Mouse (Mus musculus): ENCODE results near the gene Krtcap3. TPM values are rescaled to one million over a fixed set of nuclear protein-coding genes. Genes with fewer than 3 reads are reported as not detected.

Gene Krtcap3
- polyA plus RNA-seq (2014; fragmentation: Illumina TruSeq; extraction: RNeasy Lipid Tissue Mini Kit (QIAGEN cat#74804); ENCODE audit: low read depth, low replicate concordance), result 1.5 TPM

DNA sequence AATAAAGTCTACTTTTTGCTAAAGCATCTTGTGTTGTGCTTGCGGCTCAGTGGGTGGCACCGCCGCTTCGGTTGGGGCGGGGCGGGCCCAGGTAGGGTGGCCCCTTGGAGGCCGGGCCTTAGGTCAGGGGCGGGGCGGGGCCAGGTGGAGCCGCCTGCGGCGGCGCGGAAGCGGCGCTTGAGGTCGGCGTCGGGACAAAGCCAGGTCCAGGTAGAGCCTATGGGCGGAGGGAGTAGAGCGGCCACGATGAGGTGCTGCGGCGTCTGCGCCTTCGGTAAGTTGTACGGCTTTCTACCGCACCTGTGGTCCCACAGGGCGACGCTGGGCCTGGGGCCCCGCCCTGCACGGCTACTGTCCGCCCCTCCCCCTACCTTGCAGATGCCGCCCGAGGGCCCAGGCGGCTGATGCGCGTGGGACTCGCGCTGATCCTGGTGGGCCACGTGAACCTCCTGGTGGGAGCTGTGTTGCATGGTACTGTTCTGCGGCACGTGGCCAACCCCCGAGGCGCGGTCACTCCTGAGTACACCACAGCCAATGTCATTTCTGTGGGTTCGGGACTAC is at the start of gene Krtcap3:
Gene Krtcap3 (plus strand): TSS at position 151 of the 561 bp plus-strand sequence.

DNA sequence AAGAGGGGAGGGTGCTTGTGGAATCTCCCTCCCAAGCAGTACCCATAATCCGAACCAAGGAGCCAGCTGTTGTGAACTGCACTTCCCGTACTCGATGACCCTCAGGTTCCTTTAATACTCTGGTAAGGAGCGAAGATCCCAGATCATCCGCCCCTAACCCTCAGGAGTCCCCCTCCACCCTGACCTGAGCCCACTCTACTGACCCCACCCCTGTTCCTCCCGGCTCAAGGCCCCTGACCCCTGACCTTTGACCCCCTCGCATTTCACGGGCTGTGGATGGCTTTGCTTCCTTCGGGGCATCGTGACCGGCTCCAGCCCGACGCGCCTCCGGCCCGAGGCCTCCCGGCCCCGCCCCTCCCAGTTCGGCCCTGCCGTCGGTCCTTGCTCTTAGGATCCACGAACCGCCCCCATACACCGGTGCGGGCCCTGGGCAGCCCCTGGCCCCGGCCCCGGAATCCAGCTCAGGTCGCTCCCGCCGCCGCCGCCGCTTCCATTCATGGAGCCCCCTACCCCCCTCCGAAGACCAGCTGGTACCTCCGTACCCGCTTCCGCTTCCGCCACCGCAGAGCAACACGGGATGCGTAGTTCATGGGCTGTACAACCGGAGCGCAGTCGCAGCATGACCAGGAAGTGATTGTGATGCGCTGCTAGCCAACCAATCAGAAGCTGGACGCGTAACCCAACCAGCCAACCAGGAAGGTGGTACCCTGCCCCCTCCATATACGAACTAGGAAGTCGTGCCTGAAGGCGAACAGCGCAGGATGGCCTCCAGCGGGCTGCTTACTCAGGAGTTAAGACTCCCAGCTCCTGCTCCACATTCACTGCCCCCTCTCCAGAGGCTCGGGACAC is 49.5 kb upstream of the Krtcap3 start, which contains the start of gene Zfp513:
Gene Zfp513 (minus strand): TSS at position 562 of the 849 bp plus-strand sequence.

DNA sequence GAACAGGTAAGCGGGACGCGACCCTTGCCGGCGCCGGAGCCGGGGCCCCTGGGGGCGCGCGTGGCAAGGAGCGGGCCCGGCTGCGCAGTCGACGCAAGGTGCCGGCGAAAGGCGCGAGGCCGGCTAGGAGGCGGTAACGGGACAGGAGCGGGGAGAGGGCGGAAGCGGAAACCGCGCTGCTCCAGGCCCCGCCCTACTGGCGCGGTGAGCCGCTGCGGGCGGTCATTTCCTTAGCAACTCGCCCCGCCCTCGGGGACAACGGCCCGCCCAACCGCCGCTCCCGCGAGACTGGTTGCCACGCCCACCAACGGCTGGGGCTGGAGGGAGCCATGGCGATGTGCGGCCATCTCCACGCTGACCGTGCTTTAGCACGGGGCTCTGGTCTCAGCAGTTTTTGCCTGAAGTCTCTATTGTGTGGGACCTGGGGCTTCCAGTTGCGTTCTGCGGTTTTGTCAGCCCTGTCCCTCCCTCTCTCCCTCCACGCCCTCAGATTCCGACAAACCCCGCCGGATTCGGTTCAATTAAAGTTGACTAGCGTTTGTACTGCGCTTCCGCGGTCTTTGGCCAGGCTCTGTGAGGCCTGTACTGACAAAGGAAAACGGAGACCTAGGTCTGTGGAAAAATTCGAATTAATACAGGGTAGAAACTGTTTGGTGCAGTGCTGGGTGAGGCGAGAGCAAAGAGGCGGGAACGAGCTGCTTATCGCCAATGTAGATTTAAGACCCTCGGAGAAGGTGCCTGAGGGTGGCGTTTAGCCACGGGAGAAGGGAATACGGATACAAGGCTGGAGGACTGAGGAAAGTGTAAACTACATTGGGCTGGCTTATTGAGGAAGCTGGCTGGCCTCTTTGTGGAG is 30.8 kb upstream of the Krtcap3 start, which contains the start of gene Ppm1g:
Gene Ppm1g (minus strand): TSS at position 240 of the 856 bp plus-strand sequence.

GRCm38 (mm10) chr5:31240637-31241521 is 10.6 kb upstream of the Krtcap3 start, which contains the start of the genes Nrbp1 and Gm9970:
Gene Nrbp1 (plus strand): TSS chr5:31240864.
Gene Gm9970 (minus strand): TSS chr5:31241232.

GRCm38 (mm10) chr5:31290521-31291360 is 39.2 kb downstream of the Krtcap3 start, which contains the start of gene Ift172:
Gene Ift172 (minus strand): TSS chr5:31291116.

GRCm38 (mm10) chr5:31295606-31296141 is 44.2 kb downstream of the Krtcap3 start, which contains the start of gene Fndc4:
Gene Fndc4 (minus strand): TSS chr5:31296080.

DNA sequence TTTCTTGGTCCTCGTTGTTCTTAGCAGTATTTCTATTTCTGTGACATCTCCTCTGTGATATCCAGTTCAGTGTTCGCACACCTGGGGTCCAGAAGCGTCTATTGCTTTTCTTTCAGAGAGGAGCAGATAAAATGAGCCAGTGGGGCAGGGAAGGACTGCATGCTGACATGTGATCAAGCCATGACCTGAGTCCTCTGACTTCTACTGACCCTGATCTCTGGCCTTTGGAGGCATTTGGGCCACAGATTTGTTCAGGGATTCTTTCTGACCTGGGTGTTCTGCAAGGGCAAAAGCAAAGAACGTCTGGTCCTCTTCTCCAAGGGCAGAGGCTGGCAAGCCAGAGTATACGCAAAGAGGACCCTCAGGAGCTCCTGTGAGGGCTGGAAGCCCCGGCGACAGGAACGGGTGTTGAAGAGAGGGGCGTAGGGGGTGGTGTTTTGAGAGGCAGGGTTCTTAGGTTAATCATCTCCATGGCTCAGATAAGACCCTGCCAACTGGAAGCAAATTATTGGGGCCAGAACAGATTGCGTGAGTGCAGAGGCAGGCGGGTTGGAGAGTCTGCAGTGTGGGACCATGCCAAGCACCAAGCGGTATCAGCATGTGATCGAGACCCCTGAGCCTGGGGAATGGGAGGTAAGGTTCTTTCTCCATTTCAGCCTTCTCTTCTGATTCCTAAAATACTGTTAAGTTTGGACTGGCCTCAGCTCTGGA is 45.7 kb downstream of the Krtcap3 start, which contains the start of gene Gckr:
Gene Gckr (plus strand): TSS at position 397 of the 711 bp plus-strand sequence.

Other genes with a start within 250 kb of the Krtcap3 start
- 190 TPM for gene Atraid, start 203.4 kb upstream of the Krtcap3 start, polyA plus RNA-seq (2014; fragmentation: Illumina TruSeq; extraction: RNeasy Lipid Tissue Mini Kit (QIAGEN cat#74804); ENCODE audit: low read depth, low replicate concordance)
- gene Slc5a6, start 202.8 kb upstream of the Krtcap3 start, polyA plus RNA-seq (2014; fragmentation: Illumina TruSeq; extraction: RNeasy Lipid Tissue Mini Kit (QIAGEN cat#74804); ENCODE audit: low read depth, low replicate concordance), result 14.3 TPM
- gene Cad, start 196.9 kb upstream of the Krtcap3 start, polyA plus RNA-seq (2014; fragmentation: Illumina TruSeq; extraction: RNeasy Lipid Tissue Mini Kit (QIAGEN cat#74804); ENCODE audit: low read depth, low replicate concordance), result 0.32 TPM
- gene Dnajc5g, start 145.4 kb upstream of the Krtcap3 start, polyA plus RNA-seq (2014; fragmentation: Illumina TruSeq; extraction: RNeasy Lipid Tissue Mini Kit (QIAGEN cat#74804); ENCODE audit: low read depth, low replicate concordance), result not detected
- gene Slc30a3, start 143.5 kb upstream of the Krtcap3 start, polyA plus RNA-seq (2014; fragmentation: Illumina TruSeq; extraction: RNeasy Lipid Tissue Mini Kit (QIAGEN cat#74804); ENCODE audit: low read depth, low replicate concordance), result not detected
- gene Trim54, start 135.0 kb upstream of the Krtcap3 start, polyA plus RNA-seq (2014; fragmentation: Illumina TruSeq; extraction: RNeasy Lipid Tissue Mini Kit (QIAGEN cat#74804); ENCODE audit: low read depth, low replicate concordance), result not detected
- not detected for gene Ucn, start 112.9 kb upstream of the Krtcap3 start, polyA plus RNA-seq (2014; fragmentation: Illumina TruSeq; extraction: RNeasy Lipid Tissue Mini Kit (QIAGEN cat#74804); ENCODE audit: low read depth, low replicate concordance)
- 85.7 TPM for gene Mpv17, start 97.4 kb upstream of the Krtcap3 start, polyA plus RNA-seq (2014; fragmentation: Illumina TruSeq; extraction: RNeasy Lipid Tissue Mini Kit (QIAGEN cat#74804); ENCODE audit: low read depth, low replicate concordance)
- gene Gm29609, start 71.8 kb upstream of the Krtcap3 start, polyA plus RNA-seq (2014; fragmentation: Illumina TruSeq; extraction: RNeasy Lipid Tissue Mini Kit (QIAGEN cat#74804); ENCODE audit: low read depth, low replicate concordance), result 0.24 TPM
- gene Gtf3c2, start 71.5 kb upstream of the Krtcap3 start, polyA plus RNA-seq (2014; fragmentation: Illumina TruSeq; extraction: RNeasy Lipid Tissue Mini Kit (QIAGEN cat#74804); ENCODE audit: low read depth, low replicate concordance), result 30.1 TPM
- 65.1 TPM for gene Snx17, start 58.5 kb upstream of the Krtcap3 start, polyA plus RNA-seq (2014; fragmentation: Illumina TruSeq; extraction: RNeasy Lipid Tissue Mini Kit (QIAGEN cat#74804); ENCODE audit: low read depth, low replicate concordance)
- 1.6 TPM for gene Eif2b4, start 58.3 kb upstream of the Krtcap3 start, polyA plus RNA-seq (2014; fragmentation: Illumina TruSeq; extraction: RNeasy Lipid Tissue Mini Kit (QIAGEN cat#74804); ENCODE audit: low read depth, low replicate concordance)
- 0.85 TPM for gene Zfp513, start 49.4 kb upstream of the Krtcap3 start, polyA plus RNA-seq (2014; fragmentation: Illumina TruSeq; extraction: RNeasy Lipid Tissue Mini Kit (QIAGEN cat#74804); ENCODE audit: low read depth, low replicate concordance)
- gene Ppm1g, start 31.0 kb upstream of the Krtcap3 start, polyA plus RNA-seq (2014; fragmentation: Illumina TruSeq; extraction: RNeasy Lipid Tissue Mini Kit (QIAGEN cat#74804); ENCODE audit: low read depth, low replicate concordance), result 20.9 TPM
- 66.5 TPM for gene Nrbp1, start 10.8 kb upstream of the Krtcap3 start, polyA plus RNA-seq (2014; fragmentation: Illumina TruSeq; extraction: RNeasy Lipid Tissue Mini Kit (QIAGEN cat#74804); ENCODE audit: low read depth, low replicate concordance)
- not detected for gene Gm9970, start 10.5 kb upstream of the Krtcap3 start, polyA plus RNA-seq (2014; fragmentation: Illumina TruSeq; extraction: RNeasy Lipid Tissue Mini Kit (QIAGEN cat#74804); ENCODE audit: low read depth, low replicate concordance)
- gene Ift172, start 39.4 kb downstream of the Krtcap3 start, polyA plus RNA-seq (2014; fragmentation: Illumina TruSeq; extraction: RNeasy Lipid Tissue Mini Kit (QIAGEN cat#74804); ENCODE audit: low read depth, low replicate concordance), result 11.9 TPM
- gene Fndc4, start 44.4 kb downstream of the Krtcap3 start, polyA plus RNA-seq (2014; fragmentation: Illumina TruSeq; extraction: RNeasy Lipid Tissue Mini Kit (QIAGEN cat#74804); ENCODE audit: low read depth, low replicate concordance), result 3.0 TPM
- gene Gckr, start 45.8 kb downstream of the Krtcap3 start, polyA plus RNA-seq (2014; fragmentation: Illumina TruSeq; extraction: RNeasy Lipid Tissue Mini Kit (QIAGEN cat#74804); ENCODE audit: low read depth, low replicate concordance), result not detected
- 20.2 TPM for gene Zfp512, start 200.7 kb downstream of the Krtcap3 start, polyA plus RNA-seq (2014; fragmentation: Illumina TruSeq; extraction: RNeasy Lipid Tissue Mini Kit (QIAGEN cat#74804); ENCODE audit: low read depth, low replicate concordance)
- gene 4930548H24Rik, start 234.0 kb downstream of the Krtcap3 start, polyA plus RNA-seq (2014; fragmentation: Illumina TruSeq; extraction: RNeasy Lipid Tissue Mini Kit (QIAGEN cat#74804); ENCODE audit: low read depth, low replicate concordance), result not detected
- 26.4 TPM for gene Gpn1, start 243.1 kb downstream of the Krtcap3 start, polyA plus RNA-seq (2014; fragmentation: Illumina TruSeq; extraction: RNeasy Lipid Tissue Mini Kit (QIAGEN cat#74804); ENCODE audit: low read depth, low replicate concordance)